Mouse (Mus musculus): ENCODE measurements around the gene Vti1a. TPM values are rescaled to one million over a fixed set of nuclear protein-coding genes. Genes with fewer than 3 reads are reported as not detected.

The Vti1a gene
- total RNA-seq, 2 experiments from 2014 or later, result 60.2 to 60.5 TPM

GRCm38 (mm10) chr19:55556168-55556999 is 240.3 kb downstream of the Vti1a start:
- DNase-seq (ENCODE audit: low spot score in 2 of 2), result peak; percentile 20 to 52

DNA sequence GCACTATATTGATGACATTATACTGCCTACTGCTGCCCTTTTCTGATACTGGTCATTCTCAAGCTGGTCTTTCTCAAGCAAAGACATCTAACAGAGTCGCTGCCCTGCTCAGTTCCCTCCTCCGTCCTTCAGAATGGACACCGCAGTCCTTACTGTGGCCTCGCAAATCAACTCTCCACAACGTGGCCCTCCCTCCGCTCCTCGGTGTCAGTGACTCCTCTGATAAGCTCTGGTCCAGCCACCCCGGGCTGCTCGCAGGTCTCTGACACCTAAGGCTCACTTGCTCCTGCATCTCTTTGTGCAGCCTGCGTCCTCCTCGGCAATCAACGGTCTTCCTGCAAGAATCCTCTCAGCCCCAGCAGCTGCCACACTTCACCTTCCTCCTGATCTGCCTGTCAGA is 243.2 kb downstream of the Vti1a start:
- no peak for DNase-seq (ENCODE audit: low spot score in 2 of 2)

DNA sequence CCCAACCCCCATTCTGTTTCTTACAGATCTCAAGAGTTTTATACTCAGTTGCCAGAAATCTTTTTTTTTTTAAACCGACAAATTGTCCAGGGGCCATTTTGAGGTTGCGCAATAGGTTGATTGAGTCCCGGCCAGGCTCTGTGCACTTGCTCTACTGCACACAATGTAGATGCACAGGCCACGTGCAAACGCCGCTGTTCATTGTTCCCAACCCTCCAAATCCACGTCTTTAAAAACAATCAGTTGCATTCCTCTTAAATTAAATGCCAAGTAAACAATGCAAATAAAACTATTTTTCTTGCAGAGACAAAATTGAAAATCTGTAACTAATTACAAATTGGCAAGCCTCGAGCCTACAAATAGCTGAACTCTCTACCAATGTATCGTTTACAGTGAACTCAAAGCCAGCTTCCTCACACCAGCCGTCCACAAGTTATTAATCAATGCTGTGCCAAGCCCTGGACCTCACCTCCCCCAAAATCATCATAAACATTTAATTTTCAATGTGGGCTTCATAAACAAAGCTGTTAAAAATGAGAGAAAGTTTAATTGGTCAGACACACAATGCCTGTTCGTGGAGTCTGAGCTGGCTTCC is 244.1 kb downstream of the Vti1a start:
- no peak for DNase-seq (ENCODE audit: low spot score in 2 of 2)

DNA sequence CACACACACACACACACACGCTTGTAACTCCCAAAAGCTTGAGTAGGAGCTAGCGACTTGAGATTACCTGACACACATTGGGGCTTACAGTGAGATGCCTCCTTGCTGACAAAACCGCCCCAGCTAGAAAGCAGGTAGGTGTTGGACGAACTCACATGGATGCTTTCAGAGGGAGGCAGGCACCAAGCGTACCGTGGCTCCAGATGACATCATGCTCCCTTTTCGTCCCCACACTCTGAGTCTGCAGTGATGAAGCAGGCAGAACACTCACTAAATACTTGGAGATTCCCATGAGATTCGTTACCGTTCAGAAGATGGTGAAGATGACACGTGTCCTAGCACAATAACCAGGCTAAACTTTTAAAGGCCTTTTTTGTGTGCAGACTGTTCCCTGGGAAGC is 245.4 kb downstream of the Vti1a start:
- DNase-seq (ENCODE audit: low spot score in 2 of 2), result no peak

DNA sequence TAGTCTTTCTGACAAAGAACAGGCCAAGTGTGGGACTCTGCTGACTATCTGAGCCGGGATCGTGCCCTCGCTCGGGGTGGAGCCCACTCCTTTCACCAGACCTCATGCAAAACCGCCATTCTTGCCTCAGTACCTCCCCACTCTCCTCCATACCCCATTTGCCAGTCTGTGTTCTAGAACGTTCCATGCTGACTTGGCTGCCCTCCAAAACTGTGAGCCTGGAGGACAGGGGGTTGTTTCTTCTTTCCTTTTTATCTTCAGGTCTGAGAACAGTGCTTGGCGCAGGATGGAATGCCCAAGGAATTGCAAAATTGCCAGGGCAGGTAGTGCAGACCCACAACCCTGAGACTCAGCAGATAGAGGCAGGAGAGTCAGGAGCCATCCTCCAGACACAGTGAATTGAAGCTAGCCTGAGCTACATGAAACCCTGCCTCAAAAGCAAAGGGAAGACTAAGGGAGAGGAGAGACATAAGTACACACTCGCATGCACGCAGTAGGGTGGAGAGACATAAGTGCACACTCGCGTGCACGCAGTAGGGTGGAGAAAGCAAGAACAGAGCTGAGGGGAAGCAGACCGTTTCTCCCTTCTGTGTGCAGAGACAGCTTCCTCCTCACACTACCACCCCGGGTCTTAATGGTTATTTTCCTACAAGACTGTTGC is 246.5 kb downstream of the Vti1a start:
- no peak for DNase-seq (ENCODE audit: low spot score in 2 of 2)

DNA sequence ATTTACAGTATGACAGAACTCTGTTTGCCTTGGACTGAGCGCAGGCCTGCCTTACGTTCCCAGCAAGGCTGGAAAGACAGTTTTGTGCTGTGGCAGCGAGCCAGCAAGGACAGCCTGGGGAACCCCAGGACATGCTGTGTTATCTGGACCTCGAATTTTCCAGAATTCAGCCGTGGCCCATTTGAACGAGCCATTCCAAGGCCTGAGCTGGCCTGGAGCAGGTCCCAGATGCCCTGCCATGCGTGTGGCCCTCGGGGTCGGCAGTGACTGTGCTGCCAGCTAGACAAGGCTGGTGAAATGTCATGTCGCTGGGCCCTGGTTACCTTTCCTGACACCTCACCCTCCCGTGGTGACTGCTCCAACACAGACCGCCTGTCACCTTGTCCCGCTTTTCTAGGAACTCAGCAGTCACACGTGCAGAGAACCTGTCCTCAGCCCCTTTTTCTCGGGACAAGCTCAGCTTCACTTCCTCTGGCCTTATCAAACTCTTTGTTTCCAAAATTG is 247.1 kb downstream of the Vti1a start:
- no peak for DNase-seq (ENCODE audit: low spot score in 2 of 2)

DNA sequence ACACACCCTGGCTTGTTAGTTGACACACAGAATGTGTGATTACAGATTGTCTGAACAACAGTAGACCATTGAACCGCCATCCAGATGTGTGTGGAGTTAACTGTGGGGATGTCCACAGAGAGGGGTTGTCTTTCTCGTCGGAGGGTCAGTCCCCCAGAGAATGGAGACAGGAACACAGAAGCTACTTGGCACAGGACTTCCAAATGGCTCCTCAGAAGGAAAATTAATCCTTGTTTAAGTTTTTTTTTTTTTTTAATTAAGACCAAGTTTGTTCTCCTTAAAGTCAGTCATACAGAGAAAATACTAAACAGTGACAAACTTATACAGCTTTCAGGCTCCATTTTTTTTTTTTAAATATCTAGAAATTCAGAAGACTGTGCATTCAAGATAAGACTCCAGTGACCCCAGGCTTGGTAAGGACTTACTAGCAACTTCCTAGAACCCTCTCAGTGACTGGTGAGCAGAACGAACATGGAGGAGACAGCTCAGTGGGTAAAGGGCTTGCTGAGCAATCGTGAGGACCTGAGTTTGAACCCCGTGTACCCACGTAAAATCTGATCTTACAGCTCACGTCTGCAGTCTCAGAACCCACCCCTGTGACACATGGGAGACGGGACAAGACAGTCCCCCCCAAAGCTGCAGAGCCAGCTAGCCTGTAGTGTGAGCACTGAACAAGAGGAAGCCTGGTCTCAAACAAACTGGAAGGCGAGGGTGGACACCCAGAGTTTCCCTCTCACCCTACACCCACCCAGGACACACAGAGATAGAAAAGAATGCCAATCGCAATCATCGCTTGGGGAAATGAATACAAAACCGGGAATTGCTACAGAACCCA is 248.2 kb downstream of the Vti1a start:
- DNase-seq (ENCODE audit: low spot score in 2 of 2), result no peak

DNA sequence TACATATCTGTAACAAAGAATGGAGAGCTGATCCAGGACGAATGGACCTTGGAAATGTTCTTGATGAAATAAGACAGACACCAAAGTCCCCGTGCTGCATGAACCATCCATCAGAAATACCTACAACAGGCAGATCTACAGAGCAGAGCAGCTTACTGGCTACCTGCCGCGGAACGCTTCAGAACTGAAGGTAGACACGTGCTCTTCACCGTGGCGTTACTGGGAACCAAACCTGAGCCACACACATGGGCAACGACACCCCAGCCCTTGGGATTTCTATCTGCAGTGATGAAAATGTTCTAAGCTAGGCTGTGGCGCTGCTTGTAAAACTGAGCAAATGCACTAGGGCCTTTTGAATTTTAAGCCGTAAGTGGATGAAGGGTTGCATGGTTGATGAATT is 249.0 kb downstream of the Vti1a start:
- DNase-seq (ENCODE audit: low spot score in 2 of 2), result no peak

DNA sequence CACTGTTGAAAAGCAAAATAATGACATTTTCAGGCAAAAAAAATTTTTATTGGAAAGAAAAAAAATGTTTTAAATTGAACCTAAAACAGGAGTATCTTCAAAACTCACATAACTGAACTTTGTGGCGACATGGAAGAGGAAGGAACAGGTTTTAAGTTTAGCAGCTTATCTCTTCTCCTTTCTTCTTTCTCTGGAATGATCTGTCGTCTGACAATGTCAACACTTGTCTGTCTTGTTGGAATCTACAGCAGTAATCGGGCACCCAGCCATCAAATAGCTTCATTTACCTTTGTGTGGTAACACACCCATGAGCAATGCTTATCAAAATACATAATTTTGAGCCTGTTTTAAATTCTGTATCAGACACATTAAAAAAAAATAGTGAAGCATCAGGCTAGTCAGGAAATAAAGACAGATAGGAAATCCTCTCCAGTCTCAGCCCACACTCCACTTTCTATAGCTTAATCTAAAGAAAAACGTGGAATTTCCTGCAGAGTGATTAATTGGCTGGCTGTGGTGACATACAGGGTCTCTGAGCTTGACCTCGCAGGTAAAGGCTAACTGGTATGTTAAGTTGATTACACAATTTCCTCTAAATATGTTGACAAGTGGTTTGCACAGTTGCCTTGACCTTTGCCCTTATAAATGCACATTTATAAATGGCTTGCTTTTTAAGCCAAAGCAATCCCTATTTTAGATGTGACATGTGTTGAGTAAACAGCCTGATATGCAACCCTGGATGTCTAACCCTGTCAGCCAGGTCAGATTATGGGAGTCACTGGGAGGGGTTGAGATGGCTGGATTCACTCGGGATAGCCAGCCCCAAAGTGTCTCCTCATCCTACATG is 249.7 kb downstream of the Vti1a start:
- DNase-seq (ENCODE audit: low spot score in 2 of 2), result no peak

- DNase-seq (ENCODE audit: low spot score in 2 of 2), result no peak
Measured at GRCm38 (mm10) chr19:55569114-55569513, 253.0 kb downstream of the Vti1a start.

GRCm38 (mm10) chr19:55569894-55570293 is 253.8 kb downstream of the Vti1a start:
- no peak for DNase-seq (ENCODE audit: low spot score in 2 of 2)

DNA sequence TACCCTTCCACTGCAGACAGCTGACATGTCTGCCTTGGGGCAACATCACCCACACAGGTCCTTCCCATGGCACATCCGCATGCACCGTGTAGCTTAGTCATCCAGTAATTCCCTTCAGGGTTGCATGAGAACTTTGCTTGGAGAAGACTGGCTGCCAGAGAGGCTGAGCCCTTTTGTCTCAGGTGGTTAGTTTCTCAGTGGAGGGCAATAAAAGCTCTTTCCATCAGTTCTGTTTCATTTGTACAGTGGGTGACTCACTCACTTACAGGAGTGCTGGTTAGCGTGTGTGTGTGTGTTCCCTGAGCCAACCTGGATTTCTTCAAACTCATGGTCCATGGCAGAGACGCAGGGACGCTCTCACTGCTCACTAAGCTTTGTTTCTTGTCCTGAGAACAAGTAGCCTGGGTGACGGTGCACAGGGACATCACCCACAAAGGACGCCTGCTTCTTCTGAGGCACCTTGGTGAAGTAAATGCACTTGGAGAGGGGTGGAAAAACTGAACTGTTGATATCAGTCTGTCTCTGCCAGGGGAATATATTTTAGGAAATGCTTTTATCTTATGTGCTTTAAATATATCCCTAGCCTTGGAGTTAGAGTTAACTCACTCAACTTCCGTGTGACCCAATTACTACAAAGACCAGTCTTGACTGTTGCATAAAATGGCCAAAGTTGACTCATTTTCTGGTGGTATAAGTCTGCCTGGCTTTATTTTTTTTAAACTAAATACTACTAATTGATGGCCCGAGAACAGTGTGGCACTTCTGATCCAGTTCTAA is 254.6 kb downstream of the Vti1a start:
- no peak for DNase-seq (ENCODE audit: low spot score in 2 of 2)

DNA sequence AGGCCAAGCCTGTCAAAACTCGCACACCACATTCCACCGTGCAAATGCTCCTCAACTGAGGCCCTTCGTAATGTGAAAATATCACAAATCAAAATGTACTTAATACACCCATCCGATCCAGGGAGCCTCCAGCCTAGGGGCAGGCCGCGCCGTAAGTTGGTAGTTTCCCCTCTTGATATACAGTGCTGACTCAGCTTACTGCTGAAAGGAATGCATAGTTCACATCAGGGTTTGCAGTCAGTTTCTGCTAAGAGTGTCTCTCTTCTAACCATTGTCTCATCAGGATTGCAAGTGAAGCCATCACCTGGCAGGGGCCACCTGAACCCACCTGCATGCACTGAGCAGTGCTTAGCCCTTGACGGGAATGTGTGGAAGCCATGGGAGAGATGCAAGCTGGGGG is 255.4 kb downstream of the Vti1a start:
- no peak for DNase-seq (ENCODE audit: low spot score in 2 of 2)

- DNase-seq (ENCODE audit: low spot score in 2 of 2), result no peak
Measured at GRCm38 (mm10) chr19:55577306-55578042, 261.4 kb downstream of the Vti1a start.

DNA sequence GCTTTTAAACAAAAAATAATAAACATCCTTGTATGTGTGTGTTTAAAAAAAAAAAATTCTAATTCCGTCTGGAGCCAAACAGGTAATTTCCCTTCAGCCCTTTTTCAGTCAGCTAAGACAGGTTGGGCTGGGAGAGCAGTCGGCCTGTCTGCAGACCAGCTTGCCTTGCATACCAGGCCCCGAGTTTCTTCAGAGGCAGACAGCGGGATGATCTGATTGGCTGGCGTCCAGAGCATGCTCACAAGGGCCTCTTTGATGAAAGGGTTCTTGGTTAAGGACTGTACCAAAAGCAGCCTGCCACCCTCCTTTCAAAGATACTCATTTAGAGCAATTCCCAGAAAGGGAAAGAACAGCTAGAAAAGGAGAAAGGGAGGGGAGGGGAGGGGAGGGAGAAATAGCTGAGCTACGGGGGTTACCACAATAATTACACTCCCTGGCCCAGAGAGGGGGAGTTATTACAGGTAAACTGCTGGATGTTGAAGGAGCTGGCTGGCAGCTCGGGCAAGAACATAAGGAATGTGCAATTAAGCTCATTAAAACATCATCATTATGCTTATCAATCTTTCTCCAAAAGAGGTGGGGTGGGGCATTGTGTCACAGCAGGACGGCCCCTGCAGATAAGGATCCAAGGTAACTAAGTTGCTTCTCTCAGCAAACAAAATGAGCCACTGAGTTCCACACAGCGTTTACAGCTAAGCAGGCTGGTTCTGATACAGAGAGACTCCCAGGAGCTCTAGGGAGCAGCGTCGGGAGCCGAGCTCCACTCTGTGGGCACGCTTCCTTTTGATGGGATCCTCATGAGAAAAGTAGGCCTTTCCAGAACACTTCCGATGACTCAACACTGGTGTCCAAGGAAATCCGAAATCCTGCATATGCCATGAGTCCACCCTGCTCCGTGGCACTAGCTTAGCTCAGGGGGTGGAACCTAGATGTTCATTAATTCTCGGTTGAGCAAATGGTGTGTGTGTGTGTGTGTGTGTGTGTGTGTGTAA is 262.3 kb downstream of the Vti1a start:
- peak; percentile 25 to 51 for DNase-seq (ENCODE audit: low spot score in 2 of 2)

GRCm38 (mm10) chr19:55579310-55579709 is 263.2 kb downstream of the Vti1a start:
- DNase-seq (ENCODE audit: low spot score in 2 of 2), result no peak

DNA sequence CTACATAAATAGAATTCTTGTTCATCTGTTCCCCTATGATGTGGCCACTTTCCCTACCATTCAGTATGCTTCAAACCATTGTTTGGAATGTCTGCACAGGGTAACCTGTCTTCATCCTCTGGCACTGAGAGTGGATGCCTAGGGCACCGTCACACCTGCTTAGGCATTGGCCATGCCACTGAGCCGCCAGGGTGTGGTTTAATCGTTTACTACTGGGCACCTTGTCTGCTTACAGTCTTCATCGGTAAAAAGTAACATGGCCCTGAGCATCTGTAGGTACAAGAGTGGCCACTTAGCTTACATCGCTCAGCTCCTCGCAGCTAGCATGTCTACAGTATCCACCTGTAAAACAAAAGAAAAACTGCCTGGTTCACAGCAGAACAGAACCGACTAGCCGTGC is 264.1 kb downstream of the Vti1a start:
- no peak for DNase-seq (ENCODE audit: low spot score in 2 of 2)

DNA sequence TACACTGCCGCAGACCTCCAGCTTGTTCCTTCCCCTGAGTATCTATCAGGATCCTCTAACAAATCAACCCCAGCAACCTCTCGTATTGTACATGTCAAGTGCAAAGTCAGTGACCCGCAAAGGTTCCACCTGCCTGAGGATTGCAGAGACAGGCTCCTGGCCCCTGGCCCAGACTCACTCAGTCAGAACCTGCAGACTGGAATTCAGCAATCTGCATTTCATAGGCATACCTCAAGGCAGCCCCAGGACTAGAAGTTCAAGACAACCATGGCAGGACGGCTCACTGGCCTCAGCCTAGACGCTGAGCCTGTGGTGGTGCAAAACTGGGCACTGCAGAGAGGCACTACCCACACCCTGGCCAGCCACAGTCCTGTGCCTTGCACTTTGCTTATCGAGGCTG is 264.6 kb downstream of the Vti1a start:
- no peak for DNase-seq (ENCODE audit: low spot score in 2 of 2)
